Mouse (Mus musculus) heart, adult 2 months (tissue): ENCODE results near the gene Hjurp.

Experiments
- CTCF ChIP-seq: fragments of 200-600 bp; IDR thresholded peaks from 2 replicates; pipeline ENCODE4 v1.8.1; 2022; ENCODE audit warnings: antibody characterized with exemption, mild to moderate bottlenecking, moderate library complexity
- EP300 ChIP-seq: fragments of 200-500 bp; IDR thresholded peaks from 2 replicates; pipeline ENCODE4 v1.6.1; 2011; ENCODE audit warnings: low read depth, low read length, control low read depth; ENCODE audit not compliant: insufficient read depth
- POLR2A ChIP-seq: fragments of 200-500 bp; IDR thresholded peaks from 2 replicates; pipeline ENCODE4 v1.6.1; 2011; ENCODE audit warnings: mild to moderate bottlenecking, low read depth, low read length, control low read depth; ENCODE audit not compliant: insufficient read depth

DNA sequence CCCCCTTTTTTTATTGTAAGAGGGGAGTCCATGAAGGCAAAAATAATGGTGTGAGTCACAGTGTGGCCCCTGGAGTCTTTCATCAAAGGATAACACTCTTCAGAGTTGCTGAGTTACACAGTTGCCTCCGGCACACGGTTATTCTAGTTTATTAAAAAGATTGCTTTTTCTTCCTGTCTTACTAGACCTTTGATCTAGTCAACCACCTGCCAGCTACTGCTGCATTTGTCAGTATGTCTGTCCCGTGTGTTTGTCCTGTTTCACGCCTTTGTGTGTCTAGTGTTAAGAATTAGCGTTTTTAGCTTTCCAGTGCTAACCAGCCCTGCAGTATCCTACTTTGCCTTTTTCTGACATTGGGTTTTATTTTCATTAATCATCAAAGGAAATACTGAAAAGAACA lies 8.2 kb upstream of the Hjurp start:
- no peak for TF ChIP-seq POLR2A
- TF ChIP-seq EP300, result no peak
- no peak for TF ChIP-seq CTCF
